Mouse (Mus musculus): ENCODE measurements around the gene Pip4k2b. TPM values are rescaled to one million over a fixed set of nuclear protein-coding genes. Genes with fewer than 3 reads are reported as not detected.

The Pip4k2b gene
- total RNA-seq, 4 experiments from 2014 or later: 109 to 123 (median 110) TPM

GRCm38 (mm10) chr11:97669268-97669667 lies 75.2 kb downstream of the Pip4k2b start:
- no peak for DNase-seq (ENCODE audit: low spot score in 2 of 2)

- DNase-seq (ENCODE audit: low spot score in 2 of 2): no peak
Measured at GRCm38 (mm10) chr11:97668160-97668559, 76.3 kb downstream of the Pip4k2b start.

- DNase-seq (ENCODE audit: low spot score in 2 of 2): no peak
Measured at GRCm38 (mm10) chr11:97666794-97667193, 77.7 kb downstream of the Pip4k2b start.

GRCm38 (mm10) chr11:97666221-97666620 lies 78.3 kb downstream of the Pip4k2b start:
- no peak for DNase-seq (ENCODE audit: low spot score in 2 of 2)

GRCm38 (mm10) chr11:97665431-97665830 lies 79.1 kb downstream of the Pip4k2b start:
- DNase-seq (ENCODE audit: low spot score in 2 of 2): no peak

Small RNAs within 50 kb of the gene (microRNA-seq; reads per million reads assigned to microRNA genes)
- gene Mir6927: 0.44 to 0.84 reads per million in 2 experiments
- 0.66 to 0.84 reads per million in 2 experiments for gene Mir8102

Other genes with a start within 250 kb of the Pip4k2b start
- not detected for gene 4933428G20Rik, start 244.4 kb downstream of the Pip4k2b start, total RNA-seq (2022)
- gene Srcin1, start 168.5 kb downstream of the Pip4k2b start, total RNA-seq (2022): 100 to 1,000 TPM; 255 to 270 (median 262) TPM
- gene Epop, start 115.0 kb downstream of the Pip4k2b start, total RNA-seq (2022): 10 to 100 TPM; 65.6 to 80.8 (median 72.9) TPM
- 100 to 1,000 TPM; 141 to 184 (median 161) TPM for gene Mllt6, start 81.3 kb downstream of the Pip4k2b start, total RNA-seq (2022)
- gene Cisd3, start 58.9 kb downstream of the Pip4k2b start, total RNA-seq (2022): 10 to 100 TPM; 44.0 to 61.2 (median 54.6) TPM
- 10 to 100 TPM; 35.3 to 39.6 (median 37.6) TPM for gene Pcgf2, start 44.2 kb downstream of the Pip4k2b start, total RNA-seq (2022)
- gene Psmb3, start 41.3 kb downstream of the Pip4k2b start, total RNA-seq (2022): 100 to 1,000 TPM; 117 to 140 (median 132) TPM
- 10 to 100 TPM; 17.0 to 20.6 (median 19.1) TPM for gene Cwc25, start 21.9 kb upstream of the Pip4k2b start, total RNA-seq (2022)
- 1 to 10 TPM in 1 of 4 experiments, under 1 TPM in 2, not detected in 1; 0.65 to 1.2 (median 0.84) TPM for gene 1700001P01Rik, start 31.2 kb upstream of the Pip4k2b start, total RNA-seq (2022)
- gene Rpl23, start 37.7 kb upstream of the Pip4k2b start, total RNA-seq (2022): 100 to 1,000 TPM; 331 to 461 (median 392) TPM
- 100 to 1,000 TPM; 138 to 169 (median 155) TPM for gene Lasp1, start 54.3 kb upstream of the Pip4k2b start, total RNA-seq (2022)
- 10 to 100 TPM; 73.0 to 83.2 (median 79.8) TPM for gene B230217C12Rik, start 96.1 kb upstream of the Pip4k2b start, total RNA-seq (2022)
- 1 to 10 TPM; 2.1 to 3.2 (median 2.9) TPM for gene Fbxo47, start 139.4 kb upstream of the Pip4k2b start, total RNA-seq (2022)
- 10 to 100 TPM; 41.2 to 46.2 (median 43.9) TPM for gene Plxdc1, start 241.7 kb upstream of the Pip4k2b start, total RNA-seq (2022)

All from left cerebral cortex, adult 8-10 months (tissue).